Mouse (Mus musculus): Measurements from ENCODE around the gene Srgap2. TPM values are rescaled to one million over a fixed set of nuclear protein-coding genes. Genes with fewer than 3 reads are reported as not detected.
A peak's percentile ranks its signal among the peaks of the same experiment; 100 is the strongest.

The Srgap2 gene
- total RNA-seq, 2 experiments from 2014 or later, result 7.8 to 22.6 TPM

DNA sequence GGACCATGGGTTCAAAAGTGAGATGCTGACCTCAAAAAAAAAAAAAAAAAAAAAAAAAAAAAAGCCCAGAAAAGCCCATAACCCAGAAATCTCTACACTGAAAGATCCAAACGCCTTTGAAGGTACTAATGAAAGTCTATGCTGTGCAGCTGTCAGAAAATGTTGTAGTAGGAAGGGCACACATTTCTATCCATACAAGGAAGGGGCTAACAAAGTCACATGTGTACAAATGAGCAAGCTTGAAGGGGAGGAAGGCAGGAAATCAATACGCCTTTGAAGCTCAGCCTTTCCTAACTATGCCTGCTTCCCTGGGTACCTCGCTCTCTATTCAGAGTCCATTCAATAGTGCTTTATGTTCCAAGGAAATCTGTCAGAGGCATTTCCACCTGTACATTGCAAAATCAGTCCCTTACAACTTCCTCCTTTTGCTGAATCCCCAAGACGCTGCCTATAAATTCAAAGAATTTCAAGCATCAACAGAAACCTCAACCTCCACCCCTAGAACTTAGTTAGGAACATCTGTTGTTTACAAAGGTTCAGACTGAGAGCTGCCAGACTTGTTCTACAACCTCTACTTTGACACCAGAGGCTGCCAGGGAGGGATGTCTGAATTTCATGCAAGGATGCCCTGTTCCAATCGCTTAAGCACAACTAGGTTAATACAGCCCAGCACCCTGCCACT lies 99.9 kb downstream of the Srgap2 start:
- no peak for ATAC-seq (replicated peaks; ENCODE audit: low FRiP score, low TSS enrichment, poor library complexity, severe bottlenecking)

DNA sequence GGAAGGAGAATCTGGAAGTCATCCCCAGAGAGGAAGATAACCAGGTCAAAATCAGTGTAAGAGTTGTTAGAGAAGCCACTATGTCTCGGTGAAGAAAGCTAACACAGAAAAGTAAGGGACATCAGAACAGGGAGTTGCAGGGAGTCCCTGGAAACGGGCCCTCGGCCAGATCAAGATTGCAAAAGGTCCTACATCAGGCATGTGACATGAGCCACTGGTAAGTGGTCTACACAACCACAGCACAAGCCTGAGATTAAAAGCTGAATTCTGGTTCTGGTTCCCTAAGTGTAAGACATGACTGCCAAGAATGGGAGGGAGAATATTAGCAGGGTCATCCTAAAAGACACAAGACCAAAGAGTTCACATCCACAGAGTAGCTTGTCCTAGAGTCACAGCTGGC lies 104.1 kb downstream of the Srgap2 start:
- no peak for ATAC-seq (replicated peaks; ENCODE audit: low FRiP score, low TSS enrichment, poor library complexity, severe bottlenecking)

DNA sequence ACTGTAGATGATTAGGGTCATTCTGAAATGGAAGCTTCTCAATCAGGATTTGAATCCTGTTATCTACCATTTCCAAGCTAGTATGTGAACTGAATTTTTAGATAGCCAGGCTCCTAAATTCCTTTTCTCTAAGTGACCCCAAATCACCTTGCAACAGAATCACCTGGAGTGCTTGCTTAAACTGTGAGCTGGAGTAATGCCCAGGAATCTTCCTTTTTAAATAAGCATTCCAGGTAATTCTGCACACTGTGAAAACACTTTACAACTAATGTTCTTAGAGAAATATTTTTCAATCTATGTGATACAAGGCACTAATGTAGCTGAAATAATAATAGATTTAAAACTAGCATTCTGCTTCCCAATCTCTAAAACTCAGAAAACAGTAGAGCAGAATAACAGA lies 106.0 kb downstream of the Srgap2 start:
- ATAC-seq (replicated peaks; ENCODE audit: low FRiP score, low TSS enrichment, poor library complexity, severe bottlenecking), result no peak

DNA sequence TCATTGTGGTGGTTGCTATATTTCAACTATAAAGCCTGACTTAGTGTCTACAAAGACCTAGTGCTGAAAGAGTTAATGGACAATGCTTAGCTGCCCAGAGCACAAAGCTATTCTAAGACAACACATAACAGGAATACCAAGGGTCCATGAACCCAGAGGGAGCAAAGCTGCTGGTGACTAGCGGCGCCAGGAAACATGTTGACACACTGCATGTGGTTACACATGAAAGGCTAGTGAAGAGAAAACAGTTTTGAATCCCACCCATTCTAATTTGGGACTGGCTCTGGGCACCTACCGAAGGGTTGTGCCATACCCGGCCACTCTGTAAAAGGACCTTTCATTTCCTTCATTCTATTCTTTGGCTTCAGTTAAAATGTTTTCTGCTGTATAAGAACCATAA lies 106.5 kb downstream of the Srgap2 start:
- ATAC-seq (replicated peaks; ENCODE audit: low FRiP score, low TSS enrichment, poor library complexity, severe bottlenecking), result no peak

DNA sequence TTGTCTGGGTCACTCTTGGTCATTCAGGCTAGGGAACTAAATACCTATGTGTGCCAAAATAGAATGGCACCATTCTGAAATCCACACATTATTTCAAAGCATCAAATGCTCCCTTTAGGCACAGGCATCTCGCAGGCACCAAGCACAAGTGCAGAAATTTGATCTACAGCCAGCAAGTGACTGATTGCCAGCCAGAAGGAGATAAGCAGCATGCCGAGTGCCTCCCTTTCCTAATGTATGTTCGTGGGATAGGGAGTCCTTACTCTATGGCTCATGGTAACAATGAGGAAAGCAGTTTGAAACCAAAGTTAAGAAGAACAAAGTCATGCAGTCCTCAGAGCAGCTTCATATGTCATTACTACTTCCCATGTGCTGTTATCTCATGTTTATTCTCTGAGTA lies 107.8 kb downstream of the Srgap2 start:
- peak; percentile 86 for ATAC-seq (replicated peaks; ENCODE audit: low FRiP score, low TSS enrichment, poor library complexity, severe bottlenecking)

DNA sequence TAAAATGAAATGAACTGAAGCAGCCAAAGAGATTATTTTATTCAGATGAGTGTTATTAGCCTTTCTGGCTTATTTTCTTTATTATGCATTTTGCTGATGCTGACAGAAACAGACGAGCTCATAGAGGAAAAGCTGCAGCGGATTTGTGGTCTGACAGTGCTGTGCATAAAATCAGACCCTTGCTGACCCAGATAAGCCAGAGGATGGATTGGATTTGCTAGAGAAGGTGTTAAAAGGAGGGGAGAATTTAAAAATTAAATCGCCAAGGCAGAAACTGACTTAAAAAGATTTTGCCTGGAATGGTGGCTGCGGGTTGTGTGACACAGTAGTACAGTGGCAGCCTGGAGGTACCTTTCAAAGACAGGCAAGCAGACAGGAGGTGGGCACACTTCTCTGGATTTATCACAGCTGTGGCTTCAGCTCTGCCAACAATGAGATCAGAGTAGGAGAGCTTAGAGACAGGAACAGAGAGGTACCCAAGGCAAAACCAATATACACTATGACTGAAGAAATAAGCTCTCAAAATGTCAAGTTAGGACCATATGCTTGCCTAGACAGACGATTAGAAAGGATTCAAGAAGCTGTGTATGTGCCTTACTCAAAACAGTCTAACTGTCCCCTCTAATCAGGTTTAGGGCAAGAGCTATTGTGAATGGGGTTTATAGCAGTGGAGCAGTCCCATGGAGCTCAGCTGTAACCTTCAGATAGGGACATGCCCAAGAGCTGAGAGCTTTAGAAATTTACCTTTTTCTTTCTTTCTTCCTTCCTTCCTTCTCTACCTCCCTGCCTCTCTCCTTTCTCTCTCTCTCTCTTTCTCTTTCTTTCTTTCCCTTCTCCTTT lies 109.1 kb downstream of the Srgap2 start:
- ATAC-seq (replicated peaks; ENCODE audit: low FRiP score, low TSS enrichment, poor library complexity, severe bottlenecking), result no peak

DNA sequence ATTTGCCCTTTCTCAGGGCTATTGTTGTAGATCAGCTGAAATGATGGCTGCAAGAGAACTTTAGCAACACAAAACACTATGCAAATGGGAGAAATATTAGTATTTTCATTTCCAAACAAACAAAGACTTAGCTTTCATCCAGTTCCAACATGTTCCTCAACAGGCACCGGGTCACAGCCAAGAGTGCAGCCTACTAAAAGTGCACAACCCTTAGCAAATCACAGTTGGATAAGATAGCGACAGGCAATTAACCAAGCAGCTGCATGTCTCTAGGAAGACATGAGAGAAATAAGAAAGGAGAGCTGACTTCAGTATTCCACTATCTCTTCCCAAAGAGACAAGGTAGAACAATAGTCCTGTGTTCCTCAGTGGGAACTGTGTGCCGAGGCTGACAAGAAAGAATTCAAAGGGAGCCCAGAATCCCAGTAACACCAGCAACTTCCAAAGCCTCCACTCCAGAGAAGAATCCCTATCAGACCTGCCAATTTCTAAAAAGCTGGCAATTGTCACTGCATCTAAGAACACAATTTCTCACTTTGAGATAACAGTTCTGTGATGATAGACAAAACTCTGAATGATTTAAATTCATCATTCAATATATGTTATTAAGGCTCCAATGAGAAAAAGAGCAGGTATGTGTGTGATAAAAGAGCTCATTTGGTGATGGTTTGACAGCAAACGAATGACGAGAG lies 109.9 kb downstream of the Srgap2 start:
- ATAC-seq (replicated peaks; ENCODE audit: low FRiP score, low TSS enrichment, poor library complexity, severe bottlenecking), result no peak

DNA sequence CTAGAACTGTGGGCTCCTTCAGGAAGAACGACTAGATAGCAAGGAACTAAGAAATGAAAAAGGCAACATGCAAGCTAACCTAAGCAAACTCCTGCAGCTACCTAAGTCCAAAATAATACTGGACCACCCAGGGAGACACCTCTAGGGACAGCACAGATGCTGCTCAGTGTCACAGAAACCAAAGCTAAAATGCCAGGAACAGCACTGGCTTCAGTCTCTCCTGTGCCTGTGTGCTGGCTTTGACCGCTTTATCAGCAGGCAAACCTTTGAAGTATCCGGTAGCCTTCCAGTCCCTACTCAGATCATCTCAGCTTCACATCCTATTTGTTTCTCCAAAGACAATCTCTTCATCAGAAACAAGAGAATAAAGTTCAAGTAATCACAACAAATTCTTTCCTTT lies 123.6 kb downstream of the Srgap2 start:
- ATAC-seq (replicated peaks; ENCODE audit: low FRiP score, low TSS enrichment, poor library complexity, severe bottlenecking), result no peak

DNA sequence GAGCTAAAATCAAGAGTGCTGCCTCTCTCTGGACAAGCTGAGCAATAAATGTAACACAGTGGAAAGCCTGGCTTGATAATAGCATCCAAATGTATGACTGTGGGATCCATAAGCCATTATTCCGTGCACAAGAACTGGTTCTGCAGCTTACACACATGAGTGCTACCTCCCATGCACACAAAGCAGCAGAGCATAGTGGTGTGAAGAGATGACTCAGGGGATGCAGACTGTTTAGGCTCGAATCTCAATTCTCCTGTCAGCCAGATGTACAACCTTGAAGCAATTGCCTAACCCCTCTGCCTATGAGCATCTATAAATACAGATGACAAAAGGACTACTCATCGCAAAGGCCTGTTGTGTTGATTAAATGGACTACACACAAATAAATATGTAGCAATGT lies 126.3 kb downstream of the Srgap2 start:
- no peak for ATAC-seq (replicated peaks; ENCODE audit: low FRiP score, low TSS enrichment, poor library complexity, severe bottlenecking)

DNA sequence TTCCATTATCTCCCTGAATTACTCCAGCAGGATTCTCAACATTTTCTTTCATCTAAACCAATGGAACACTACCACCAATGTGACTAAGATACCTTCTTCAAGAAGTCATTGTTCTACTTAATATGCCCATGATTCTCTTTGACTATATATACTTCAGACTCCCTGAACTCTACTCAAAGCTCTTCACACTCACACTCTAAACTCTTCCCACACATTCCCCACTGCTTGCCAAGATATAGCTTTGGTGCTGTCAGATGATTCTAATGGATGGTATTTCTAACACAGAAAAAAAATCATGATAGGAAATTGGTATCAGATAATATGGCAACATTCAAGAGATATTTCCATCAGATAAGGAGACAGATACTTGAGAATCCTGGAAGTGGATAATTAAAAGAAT lies 129.0 kb downstream of the Srgap2 start:
- no peak for ATAC-seq (replicated peaks; ENCODE audit: low FRiP score, low TSS enrichment, poor library complexity, severe bottlenecking)

DNA sequence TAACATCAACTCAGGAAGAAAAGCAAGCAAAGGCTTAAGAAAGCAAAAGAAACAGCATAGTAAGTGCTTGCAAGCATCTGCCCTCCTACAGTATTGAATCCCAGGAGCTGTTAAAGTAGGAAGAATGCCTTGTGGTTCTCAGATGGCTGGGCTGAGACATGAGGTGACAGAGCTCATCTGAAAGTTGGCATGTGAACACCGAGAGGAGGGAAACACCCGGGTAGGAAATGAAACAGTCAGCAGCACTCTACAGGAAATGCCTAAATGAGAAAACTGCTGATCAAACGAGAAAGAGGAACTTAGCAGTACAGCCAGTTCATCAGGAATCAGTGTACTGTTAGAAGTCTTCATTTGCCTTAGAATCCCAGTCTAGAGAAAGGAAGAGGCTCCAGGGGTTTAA lies 142.7 kb downstream of the Srgap2 start:
- no peak for ATAC-seq (replicated peaks; ENCODE audit: low FRiP score, low TSS enrichment, poor library complexity, severe bottlenecking)

DNA sequence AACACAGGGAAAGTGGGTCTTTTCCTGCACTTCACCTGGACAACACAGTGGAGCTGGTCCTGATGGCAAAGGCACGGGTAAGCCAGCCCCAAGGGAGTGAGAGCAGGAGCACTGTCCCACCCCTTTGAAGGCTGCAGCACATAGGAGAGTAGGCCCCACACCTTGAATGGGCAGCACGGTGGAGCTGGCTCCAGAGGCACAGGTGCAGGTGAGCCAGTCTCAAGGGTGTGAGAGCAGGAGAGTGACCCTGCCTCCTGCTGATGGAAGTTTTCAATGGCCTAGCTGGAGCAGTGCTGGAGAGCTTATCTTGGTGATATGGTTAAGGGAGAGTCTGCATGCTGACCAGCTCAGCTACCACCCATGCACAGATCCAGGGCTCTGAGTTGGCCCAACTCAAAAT lies 145.0 kb downstream of the Srgap2 start:
- no peak for ATAC-seq (replicated peaks; ENCODE audit: low FRiP score, low TSS enrichment, poor library complexity, severe bottlenecking)

DNA sequence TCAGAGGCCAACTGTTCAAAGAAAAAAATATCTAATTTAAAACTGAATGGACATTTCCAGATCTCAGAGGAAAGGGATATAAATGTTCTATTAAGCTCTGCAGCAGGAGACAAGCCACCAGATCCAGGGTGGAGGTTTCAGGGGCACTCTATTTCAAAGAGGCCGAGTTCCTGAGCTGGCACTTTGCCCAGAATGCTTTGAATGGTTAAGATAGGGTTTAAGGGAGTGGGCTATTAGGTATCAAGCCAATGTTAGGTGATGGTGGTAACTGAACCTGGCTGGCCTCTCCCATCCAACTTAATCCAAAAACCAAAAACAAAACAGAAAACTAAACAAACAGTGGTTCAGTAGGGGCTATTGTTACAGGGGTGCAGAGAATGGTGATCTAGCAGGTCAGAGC lies 146.9 kb downstream of the Srgap2 start:
- ATAC-seq (replicated peaks; ENCODE audit: low FRiP score, low TSS enrichment, poor library complexity, severe bottlenecking), result 0 out of 2 replicates have a peak, but pooled peaks have one; percentile 55

DNA sequence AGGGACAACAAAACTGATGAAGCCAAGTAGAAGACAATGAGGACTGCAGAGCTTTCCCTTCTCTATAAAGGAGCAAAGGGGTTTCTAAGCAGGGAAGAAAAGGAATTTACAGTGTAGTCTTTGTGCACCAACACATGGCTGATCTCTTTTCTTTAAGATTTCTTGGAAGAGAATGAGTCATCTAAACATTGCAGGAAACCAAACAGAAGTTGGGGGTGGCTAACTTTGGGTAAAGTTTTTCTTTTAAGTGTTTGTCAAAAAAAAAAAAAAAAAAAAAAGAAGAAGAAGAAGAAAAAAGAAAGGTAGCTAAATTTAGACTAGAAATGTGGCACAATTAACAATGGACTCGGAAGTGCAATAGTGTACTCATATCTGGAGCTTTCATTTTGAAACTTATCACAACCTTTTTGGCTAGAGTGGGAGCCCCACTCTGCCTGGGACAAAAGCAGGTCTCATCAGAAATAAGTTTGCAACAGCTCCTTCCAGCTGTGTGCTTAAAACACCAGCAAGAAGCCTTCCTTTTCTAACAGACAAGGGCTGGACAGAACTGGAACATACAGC lies 148.2 kb downstream of the Srgap2 start:
- no peak for ATAC-seq (replicated peaks; ENCODE audit: low FRiP score, low TSS enrichment, poor library complexity, severe bottlenecking)

DNA sequence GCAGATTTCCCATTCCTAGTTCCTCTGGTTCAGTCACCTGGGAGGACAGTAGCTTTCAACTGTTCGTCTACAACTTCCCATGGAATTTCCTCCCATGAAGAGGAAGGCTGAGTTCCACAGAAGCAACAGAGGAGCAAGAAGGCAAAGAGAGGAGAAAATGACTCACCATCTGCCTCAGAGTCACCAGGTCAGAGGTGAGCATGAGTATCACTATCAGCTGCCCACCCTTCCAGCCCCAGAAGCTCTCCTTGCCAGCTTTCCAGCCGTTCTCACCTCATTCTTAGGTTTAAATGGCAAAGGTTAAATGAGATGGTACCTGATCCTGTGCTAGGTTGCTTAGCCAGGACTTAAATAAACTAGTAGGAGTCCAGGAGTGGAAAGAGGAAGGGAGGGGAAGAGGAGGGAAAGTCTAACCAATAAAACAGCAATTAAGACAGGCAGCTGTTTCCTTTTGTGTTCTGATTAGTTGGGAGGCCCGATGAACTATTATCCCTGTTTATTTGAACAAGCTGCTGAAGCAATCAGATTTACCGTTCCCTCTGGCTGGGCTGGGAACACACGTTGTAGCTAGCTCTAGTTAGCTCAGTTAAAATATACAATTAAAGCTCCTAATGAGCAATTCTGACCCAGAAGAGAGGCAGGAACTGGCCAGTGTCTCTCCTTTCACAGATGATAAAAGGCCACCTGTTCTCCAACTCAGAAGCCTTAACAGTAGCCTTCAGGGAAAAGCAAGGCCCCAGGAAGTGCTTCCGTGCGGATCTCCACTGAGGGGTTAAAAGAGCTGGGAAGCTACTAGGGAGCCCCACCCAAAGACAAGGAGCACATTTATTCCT lies 148.9 kb downstream of the Srgap2 start:
- ATAC-seq (replicated peaks; ENCODE audit: low FRiP score, low TSS enrichment, poor library complexity, severe bottlenecking), result no peak

DNA sequence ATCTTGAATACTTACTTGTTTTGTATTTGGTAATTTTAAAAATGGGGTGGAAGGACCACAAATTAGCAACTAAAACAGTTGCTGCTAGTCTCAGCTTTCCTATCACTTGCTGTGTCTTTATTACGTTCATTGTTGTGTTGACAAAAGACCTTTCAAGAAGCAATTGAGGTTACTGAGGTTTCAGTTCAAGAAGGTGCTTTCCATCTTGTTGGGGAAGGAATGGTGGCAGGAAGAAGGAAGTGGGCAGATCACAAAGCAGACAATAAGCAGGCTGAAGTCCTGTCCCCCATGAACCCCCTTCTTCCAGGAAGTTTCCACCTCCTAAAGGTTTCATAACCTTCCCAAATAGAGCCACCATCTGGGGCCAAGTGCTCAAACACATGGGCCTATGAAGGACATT lies 161.3 kb downstream of the Srgap2 start:
- no peak for ATAC-seq (replicated peaks; ENCODE audit: low FRiP score, low TSS enrichment, poor library complexity, severe bottlenecking)

DNA sequence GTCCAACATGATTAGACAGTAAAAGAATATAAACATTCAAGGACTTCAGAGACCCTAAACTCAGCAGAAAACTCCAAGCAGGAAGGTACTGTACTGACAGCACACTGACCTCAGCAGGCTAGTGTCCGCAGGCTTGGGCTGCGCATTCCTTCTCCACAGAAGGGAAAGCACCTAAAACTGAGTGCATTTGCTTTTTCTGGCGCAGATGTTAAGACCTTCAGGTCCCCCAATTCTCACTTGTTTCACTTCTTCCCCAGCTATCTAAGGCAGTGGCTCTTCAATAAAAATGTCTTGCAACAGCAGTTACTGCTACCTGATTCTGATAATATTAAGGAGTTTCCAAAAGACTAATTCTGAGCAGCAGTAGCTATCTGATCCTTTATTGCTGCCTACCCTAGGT lies 162.7 kb downstream of the Srgap2 start:
- ATAC-seq (replicated peaks; ENCODE audit: low FRiP score, low TSS enrichment, poor library complexity, severe bottlenecking), result no peak

DNA sequence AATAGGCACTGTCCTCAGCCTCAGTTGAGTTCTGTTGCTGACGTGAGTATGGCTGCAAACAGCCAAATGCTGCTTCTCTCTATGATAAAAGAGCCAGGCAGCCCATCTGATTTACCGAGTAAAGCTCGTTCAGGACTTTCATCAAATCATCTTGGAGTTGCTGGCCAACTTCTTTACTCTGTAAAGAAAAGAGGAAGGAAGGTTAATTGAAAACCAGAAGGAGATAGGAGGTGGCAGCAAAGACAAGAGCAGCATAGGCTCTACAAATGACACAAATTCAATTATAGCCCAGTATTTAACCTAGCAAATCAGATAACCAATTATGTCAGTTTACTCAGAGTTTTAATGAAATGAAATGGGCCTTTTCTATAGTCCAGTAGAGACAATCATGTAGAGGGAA lies 163.3 kb downstream of the Srgap2 start:
- ATAC-seq (replicated peaks; ENCODE audit: low FRiP score, low TSS enrichment, poor library complexity, severe bottlenecking), result no peak

DNA sequence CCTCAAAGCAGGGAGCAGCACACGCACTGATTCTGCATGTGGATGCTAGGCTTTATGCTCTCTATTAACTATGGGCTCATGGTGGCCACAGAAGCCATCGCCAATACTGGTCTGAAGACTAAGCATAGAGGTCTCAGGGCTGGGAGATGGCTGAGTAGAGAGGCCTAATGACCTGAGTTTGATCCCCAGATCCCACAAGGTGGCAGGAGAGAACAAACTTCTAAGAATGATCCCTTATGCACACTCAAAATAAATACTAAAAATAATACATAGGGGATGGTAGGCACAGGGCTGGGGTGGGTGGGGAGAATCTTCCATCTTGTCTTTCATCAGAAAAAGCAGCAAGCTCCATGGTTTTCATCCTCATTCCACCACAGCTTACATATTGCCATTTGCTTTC lies 165.1 kb downstream of the Srgap2 start:
- ATAC-seq (replicated peaks; ENCODE audit: low FRiP score, low TSS enrichment, poor library complexity, severe bottlenecking), result no peak

All from megakaryocyte-erythroid progenitor cell, adult 5-6 weeks (primary cell).